Comparison of ENCODE assay signal across 13 mouse cellular contexts in the genomic region with DNA sequence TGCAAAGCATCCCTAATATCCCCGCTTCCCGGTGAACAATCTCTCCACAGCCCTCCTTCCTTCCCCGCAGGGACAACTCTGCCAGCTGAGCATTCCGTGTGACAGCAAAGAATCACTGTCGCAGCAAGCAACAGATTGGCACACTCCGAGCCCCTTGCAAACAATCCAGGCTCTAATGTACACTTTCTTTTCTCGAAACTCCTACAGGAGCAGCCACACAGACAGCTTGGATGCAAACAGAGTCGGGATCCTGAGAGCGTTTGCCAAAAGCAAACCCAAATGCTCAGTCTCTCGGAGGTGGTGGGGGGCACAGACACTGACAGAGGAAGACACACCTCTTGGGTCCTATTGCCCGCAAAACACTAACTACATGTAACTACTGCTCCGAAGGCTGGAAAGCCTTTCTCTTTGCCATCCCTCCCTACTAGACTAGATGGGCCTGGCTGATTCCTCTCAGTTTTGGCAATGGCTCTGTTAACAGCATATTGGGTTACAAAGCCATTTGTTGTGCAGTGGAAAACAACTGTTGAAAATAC. TPM values are rescaled to one million over a fixed set of nuclear protein-coding genes. Genes with fewer than 3 reads are reported as not detected.
DNase-seq lines count a peak whose midpoint lies in the region; ATAC-seq lines count a peak whose summit lies in the region.
"Had no signal": no experiment of that assay in that cellular context is flagged by ENCODE, and none has a peak within 500 bp of the region (broad histone marks: within the 10 kb centered on the region; RNA-seq: fewer than 3 reads in every experiment).

No protein-coding gene starts in this region.

- peak; percentile 54 for DNase-seq in forebrain, embryonic 14.5 days (ENCODE audit: low spot score)
- peak; percentile 52 to 64 for DNase-seq in right cerebral cortex, postnatal 10 days (ENCODE audit: low spot score in 2 of 2)
- no peak for DNase-seq in right cerebral cortex, postnatal 14 days
- DNase-seq in layer of hippocampus, adult 11-12 months (ENCODE audit: low spot score) = peak; percentile 53
- DNase-seq in thymus, postnatal 0 days (ENCODE audit: low spot score) = no peak
- no peak for DNase-seq in lung, postnatal 14 days
- DNase-seq: adrenal gland, postnatal 14 days; gastrocnemius, postnatal 14 days had no signal

- H3K9ac ChIP-seq in forebrain, embryonic 14.5 days (ENCODE audit: low read length) = no peak overlapping the region
- H3K9ac ChIP-seq in forebrain, embryonic 12.5 days = no peak overlapping the region
- H3K9ac ChIP-seq in neural tube, embryonic 15.5 days (replicated peaks) = no peak overlapping the region
- H3K9ac ChIP-seq: embryonic facial prominence, embryonic 12.5 days had no signal

- H3K27me3 ChIP-seq in forebrain, embryonic 14.5 days (replicated peaks; ENCODE audit: control insufficient read depth, insufficient read depth, low read length) = no peaks in the 10 kb centered on the region
- H3K27me3 ChIP-seq in forebrain, embryonic 12.5 days = peaks cover 23% of the 10 kb centered on the region
- no peaks in the 10 kb centered on the region for H3K27me3 ChIP-seq in neural tube, embryonic 15.5 days (replicated peaks)

- no peak overlapping the region for H3K4me3 ChIP-seq in forebrain, embryonic 14.5 days (ENCODE audit: low read depth, low read length)
- no peak overlapping the region for H3K4me3 ChIP-seq in forebrain, embryonic 12.5 days (replicated peaks)
- H3K4me3 ChIP-seq in neural tube, embryonic 15.5 days (replicated peaks) = no peak overlapping the region
- H3K4me3 ChIP-seq: embryonic facial prominence, embryonic 12.5 days had no signal

- 33% methylated on average over 12 of the region's 12 CpGs for WGBS in forebrain, embryonic 14.5 days
- 47% methylated on average over 12 of the region's 12 CpGs for WGBS in forebrain, embryonic 12.5 days
- 35% methylated on average over 12 of the region's 12 CpGs for WGBS in neural tube, embryonic 15.5 days

- peak; percentile 34; the same call in 1 of the 2 replicates for ATAC-seq in forebrain, embryonic 14.5 days
- no peak for ATAC-seq in forebrain, embryonic 12.5 days (ENCODE audit: low FRiP score)
- ATAC-seq in neural tube, embryonic 15.5 days (ENCODE audit: low FRiP score) = 0 out of 2 replicates have a peak, but pooled peaks have one; percentile 56

- no peaks in the 10 kb centered on the region for H3K9me3 ChIP-seq in forebrain, embryonic 14.5 days (replicated peaks; ENCODE audit: control insufficient read depth, low read length)
- H3K9me3 ChIP-seq in forebrain, embryonic 12.5 days = no peaks in the 10 kb centered on the region
- no peaks in the 10 kb centered on the region for H3K9me3 ChIP-seq in neural tube, embryonic 15.5 days (replicated peaks)
- H3K9me3 ChIP-seq: embryonic facial prominence, embryonic 12.5 days had no signal

- H3K4me1 ChIP-seq in forebrain, embryonic 14.5 days (ENCODE audit: control insufficient read depth, insufficient read depth, low read length) = peaks cover 19% of the 10 kb centered on the region
- peaks cover 30% of the 10 kb centered on the region for H3K4me1 ChIP-seq in forebrain, embryonic 12.5 days
- H3K4me1 ChIP-seq in neural tube, embryonic 15.5 days = peaks cover 37% of the 10 kb centered on the region

- no peaks in the 10 kb centered on the region for H3K36me3 ChIP-seq in forebrain, embryonic 14.5 days (ENCODE audit: control insufficient read depth, insufficient read depth, low read length)
- H3K36me3 ChIP-seq in forebrain, embryonic 12.5 days (replicated peaks) = no peaks in the 10 kb centered on the region
- H3K36me3 ChIP-seq in neural tube, embryonic 15.5 days = peaks cover 4% of the 10 kb centered on the region; the same call in 1 of the 2 replicates
- H3K36me3 ChIP-seq: embryonic facial prominence, embryonic 12.5 days had no signal

- H3K4me2 ChIP-seq in forebrain, embryonic 14.5 days (ENCODE audit: low read length) = no peak overlapping the region
- no peak overlapping the region for H3K4me2 ChIP-seq in forebrain, embryonic 12.5 days
- H3K4me2 ChIP-seq in neural tube, embryonic 15.5 days = peak overlapping the region; percentile 29

- H3K27ac ChIP-seq in forebrain, embryonic 14.5 days (ENCODE audit: low read depth, low read length) = no peak overlapping the region
- H3K27ac ChIP-seq in forebrain, embryonic 12.5 days = no peak overlapping the region
- 0 out of 2 replicates have a peak overlapping the region, but pooled peaks have one; percentile 28 for H3K27ac ChIP-seq in neural tube, embryonic 15.5 days (replicated peaks)
- H3K27ac ChIP-seq: embryonic facial prominence, embryonic 12.5 days; macrophage had no signal

RNA-seq across cellular contexts. Expression of a gene that starts 47.3 kb away (rescaled TPM):
- 29.2 and 37.4 TPM in 2 replicates for polyA plus RNA-seq in forebrain, embryonic 14.5 days (2014; fragmentation: Nextera tagmentation; extraction: Ambion mirVana)
- polyA plus RNA-seq in forebrain, embryonic 12.5 days (2016; fragmentation: Nextera tagmentation; extraction: Ambion mirVana) = 8.3 and 10.4 TPM in 2 replicates
- polyA plus RNA-seq in neural tube, embryonic 15.5 days (2015; fragmentation: Nextera tagmentation; extraction: Ambion mirVana) = 50.8 and 68.1 TPM in 2 replicates
- polyA plus RNA-seq in thymus, postnatal 0 days (2015; fragmentation: Nextera tagmentation; extraction: Ambion mirVana) = 391 and 434 TPM in 2 replicates
- polyA plus RNA-seq: liver, adult 2 months had no signal

Comparison
In these comparisons a context has a peak if more than half of its experiments do, and no peak if none do; other contexts are left out.
1. DNase-seq: peak in forebrain, embryonic 14.5 days (single experiment), right cerebral cortex, postnatal 10 days (2 of 2) and layer of hippocampus, adult 11-12 months (single experiment); none in right cerebral cortex, postnatal 14 days (single experiment), thymus, postnatal 0 days (single experiment) and lung, postnatal 14 days (single experiment).